Mouse (Mus musculus) kidney, adult 2 months (tissue): ENCODE data around the gene Catip.

Experiments
- CTCF ChIP-seq: fragments of 200-500 bp; conservative IDR thresholded peaks from 2 replicates; pipeline ENCODE4 v1.5.1; 2011; ENCODE audit warnings: low read depth, mild to moderate bottlenecking, control low read depth, low read length, moderate library complexity, mixed read lengths; ENCODE audit not compliant: insufficient read depth, insufficient read length
- POLR2A ChIP-seq: fragments of 200-500 bp; IDR thresholded peaks from one replicate; pipeline ENCODE4 v1.6.1; 2011; ENCODE audit warnings: low read depth, low read length, control low read depth

DNA sequence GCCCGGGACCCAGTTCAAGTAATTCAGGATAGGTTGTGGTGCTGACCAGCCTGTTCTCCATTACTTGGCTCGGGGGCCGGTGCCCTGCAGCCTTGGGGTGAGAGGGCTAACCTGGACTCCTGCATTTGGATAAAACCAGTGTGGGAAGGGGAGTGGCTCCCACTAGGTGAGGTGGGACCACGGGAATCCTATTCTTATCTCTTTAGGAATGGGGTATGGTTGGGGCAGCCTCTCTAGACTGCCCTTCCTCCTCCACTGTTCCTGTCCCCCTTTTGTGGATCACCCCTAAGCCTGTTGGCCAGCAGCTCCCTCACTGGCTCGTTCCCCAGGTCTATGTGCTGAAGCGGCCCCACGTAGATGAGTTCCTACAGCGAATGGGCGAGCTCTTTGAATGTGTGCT is 32.4 kb downstream of the Catip start:
- no peak for TF ChIP-seq CTCF
- no peak for TF ChIP-seq POLR2A
